Mouse (Mus musculus): ENCODE measurements around the gene Smtnl2. TPM values are rescaled to one million over a fixed set of nuclear protein-coding genes. Genes with fewer than 3 reads are reported as not detected.

Gene Smtnl2
- total and polyA plus RNA-seq, 3 experiments: 12.7 to 14.3 (median 13.1) TPM

GRCm38 (mm10) chr11:72402017-72402416 lies 9.5 kb downstream of the Smtnl2 start:
- Histone ChIP-seq H3K4me1 (ENCODE audit: control insufficient read depth, insufficient read depth, low read length) (peaks cover 14% of the 10 kb centered on the region), H3K36me3 (ENCODE audit: control insufficient read depth, insufficient read depth, low read length) (peaks cover 2% of the 10 kb centered on the region), H3K27ac (no peak overlapping the region), H3K27me3 (ENCODE audit: control insufficient read depth, insufficient read depth, low read length) (no peaks in the 10 kb centered on the region), H3K79me2 (replicated peaks; ENCODE audit: control insufficient read depth, insufficient read depth, low read length) (no peaks in the 10 kb centered on the region; the same call in 1 of the 2 replicates), H3K9ac (ENCODE audit: low read depth, low read length) (no peak overlapping the region), H3K4me3 (no peak overlapping the region)
- intact Hi-C loops (cut with DNase I): no loop called here
- no peak for DNase-seq
- 47% methylated on average over 5 of the region's 5 CpGs for WGBS
- TF ChIP-seq EP300 (IDR thresholded peaks at IDR 0.05; ENCODE audit: insufficient read depth, low read depth, low read length) (no peak), POLR2A (IDR thresholded peaks at IDR 0.05; ENCODE audit: insufficient read depth, low read depth, low read length) (no peak), CTCF (IDR thresholded peaks at IDR 0.05) (no peak)

DNA sequence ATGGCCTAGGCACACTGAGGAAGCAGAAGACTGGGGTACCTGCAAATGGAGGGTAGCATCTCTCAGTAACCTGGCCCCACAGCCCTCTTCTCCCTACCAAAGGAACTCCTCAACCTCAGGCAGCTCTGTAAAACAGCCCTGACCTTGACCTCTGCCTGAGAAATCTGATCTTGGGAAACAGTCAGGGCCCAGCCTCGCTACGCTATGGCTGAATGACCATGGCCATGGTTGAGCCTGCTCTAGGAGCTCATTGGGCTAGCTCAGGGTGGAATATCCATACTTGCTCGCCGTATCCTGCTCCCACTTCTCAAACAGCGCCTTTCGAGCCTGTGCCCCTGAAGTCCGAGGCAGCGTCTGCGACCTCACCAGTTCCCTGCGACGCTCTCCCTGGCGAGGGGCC lies 10.4 kb downstream of the Smtnl2 start:
- intact Hi-C loops (cut with DNase I): no loop called here
- WGBS: 96% methylated on average over 12 of the region's 12 CpGs
- H3K27ac ChIP-seq: no peak overlapping the region
- no peaks in the 10 kb centered on the region; the same call in 1 of the 2 replicates for H3K79me2 ChIP-seq (replicated peaks; ENCODE audit: control insufficient read depth, insufficient read depth, low read length)
- H3K36me3 ChIP-seq (ENCODE audit: control insufficient read depth, insufficient read depth, low read length): peaks cover 4% of the 10 kb centered on the region
- no peaks in the 10 kb centered on the region for H3K27me3 ChIP-seq (ENCODE audit: control insufficient read depth, insufficient read depth, low read length)
- no peak overlapping the region for H3K4me3 ChIP-seq
- DNase-seq: no peak
- no peak for TF ChIP-seq EP300 (IDR thresholded peaks at IDR 0.05; ENCODE audit: insufficient read depth, low read depth, low read length)
- no peak for TF ChIP-seq POLR2A (IDR thresholded peaks at IDR 0.05; ENCODE audit: insufficient read depth, low read depth, low read length)
- no peak for TF ChIP-seq CTCF (IDR thresholded peaks at IDR 0.05)
- peaks cover 22% of the 10 kb centered on the region for H3K4me1 ChIP-seq (ENCODE audit: control insufficient read depth, insufficient read depth, low read length)
- no peak overlapping the region for H3K9ac ChIP-seq (ENCODE audit: low read depth, low read length)

GRCm38 (mm10) chr11:72397811-72398525 lies 13.5 kb downstream of the Smtnl2 start:
- Histone ChIP-seq H3K27ac (peak overlapping the region; percentile 87), H3K4me3 (no peak overlapping the region), H3K36me3 (ENCODE audit: control insufficient read depth, insufficient read depth, low read length) (peaks cover 4% of the 10 kb centered on the region), H3K79me2 (replicated peaks; ENCODE audit: control insufficient read depth, insufficient read depth, low read length) (no peaks in the 10 kb centered on the region; the same call in 1 of the 2 replicates), H3K27me3 (ENCODE audit: control insufficient read depth, insufficient read depth, low read length) (no peaks in the 10 kb centered on the region), H3K9ac (ENCODE audit: low read depth, low read length) (no peak overlapping the region), H3K4me1 (ENCODE audit: control insufficient read depth, insufficient read depth, low read length) (peaks cover 29% of the 10 kb centered on the region)
- intact Hi-C loops (cut with DNase I): loop anchor here (2.0 kb wide), 1 partner anchor 13 kb away; the partner anchor contains the start of gene Smtnl2
- DNase-seq: no peak
- 80% methylated on average over 8 of the region's 8 CpGs for WGBS
- TF ChIP-seq POLR2A (IDR thresholded peaks at IDR 0.05; ENCODE audit: insufficient read depth, low read depth, low read length): no peak
- TF ChIP-seq CTCF (IDR thresholded peaks at IDR 0.05): no peak
- no peak for TF ChIP-seq EP300 (IDR thresholded peaks at IDR 0.05; ENCODE audit: insufficient read depth, low read depth, low read length)

- Histone ChIP-seq H3K36me3 (ENCODE audit: control insufficient read depth, insufficient read depth, low read length) (peaks cover 4% of the 10 kb centered on the region), H3K79me2 (replicated peaks; ENCODE audit: control insufficient read depth, insufficient read depth, low read length) (no peaks in the 10 kb centered on the region), H3K27ac (peak overlapping the region; percentile 87), H3K4me3 (no peak overlapping the region), H3K27me3 (ENCODE audit: control insufficient read depth, insufficient read depth, low read length) (no peaks in the 10 kb centered on the region), H3K4me1 (ENCODE audit: control insufficient read depth, insufficient read depth, low read length) (peaks cover 29% of the 10 kb centered on the region), H3K9ac (ENCODE audit: low read depth, low read length) (peak overlapping the region; percentile 14; the same call in 1 of the 2 replicates)
- peak; percentile 90 for DNase-seq
- intact Hi-C loops (cut with DNase I): loop anchor here (2.0 kb wide), 1 partner anchor 14 kb away; the partner anchor contains the start of gene Smtnl2
- 3% methylated on average over 10 of the region's 10 CpGs for WGBS
- TF ChIP-seq POLR2A (IDR thresholded peaks at IDR 0.05; ENCODE audit: insufficient read depth, low read depth, low read length) (peak; percentile 53; the same call in 1 of the 2 replicates), EP300 (IDR thresholded peaks at IDR 0.05; ENCODE audit: insufficient read depth, low read depth, low read length) (peak; percentile 98), CTCF (IDR thresholded peaks at IDR 0.05) (no peak)
Measured at GRCm38 (mm10) chr11:72397072-72397471, 14.4 kb downstream of the Smtnl2 start.

GRCm38 (mm10) chr11:72396621-72397020 lies 14.9 kb downstream of the Smtnl2 start:
- H3K4me1 ChIP-seq (ENCODE audit: control insufficient read depth, insufficient read depth, low read length): peaks cover 29% of the 10 kb centered on the region
- intact Hi-C loops (cut with DNase I): loop anchor here (2.0 kb wide), 1 partner anchor 14 kb away; the partner anchor contains the start of gene Smtnl2
- H3K27ac ChIP-seq: peak overlapping the region; percentile 87
- H3K36me3 ChIP-seq (ENCODE audit: control insufficient read depth, insufficient read depth, low read length): peaks cover 4% of the 10 kb centered on the region
- H3K27me3 ChIP-seq (ENCODE audit: control insufficient read depth, insufficient read depth, low read length): no peaks in the 10 kb centered on the region
- H3K4me3 ChIP-seq: no peak overlapping the region
- no peaks in the 10 kb centered on the region for H3K79me2 ChIP-seq (replicated peaks; ENCODE audit: control insufficient read depth, insufficient read depth, low read length)
- DNase-seq: peak; percentile 70 to 79
- H3K9ac ChIP-seq (ENCODE audit: low read depth, low read length): no peak overlapping the region
- TF ChIP-seq EP300 (IDR thresholded peaks at IDR 0.05; ENCODE audit: insufficient read depth, low read depth, low read length) (peak; percentile 61; the same call in 1 of the 2 replicates), CTCF (IDR thresholded peaks at IDR 0.05) (no peak)
- 19% methylated on average over 7 of the region's 7 CpGs for WGBS

GRCm38 (mm10) chr11:72395652-72396051 lies 15.9 kb downstream of the Smtnl2 start:
- H3K27ac ChIP-seq: peak overlapping the region; percentile 87

More at GRCm38 (mm10) chr11:72395652-72396051, 15.9 kb downstream of the Smtnl2 start:
- Histone ChIP-seq H3K4me3 (no peak overlapping the region), H3K9ac (ENCODE audit: low read depth, low read length) (no peak overlapping the region), H3K27me3 (ENCODE audit: control insufficient read depth, insufficient read depth, low read length) (no peaks in the 10 kb centered on the region), H3K79me2 (replicated peaks; ENCODE audit: control insufficient read depth, insufficient read depth, low read length) (no peaks in the 10 kb centered on the region), H3K36me3 (ENCODE audit: control insufficient read depth, insufficient read depth, low read length) (peaks cover 4% of the 10 kb centered on the region), H3K4me1 (ENCODE audit: control insufficient read depth, insufficient read depth, low read length) (peaks cover 29% of the 10 kb centered on the region)
- DNase-seq: no peak
- 61% methylated on average over 6 of the region's 6 CpGs for WGBS
- TF ChIP-seq EP300 (IDR thresholded peaks at IDR 0.05; ENCODE audit: insufficient read depth, low read depth, low read length): no peak
- no peak for TF ChIP-seq POLR2A (IDR thresholded peaks at IDR 0.05; ENCODE audit: insufficient read depth, low read depth, low read length)
- TF ChIP-seq CTCF (IDR thresholded peaks at IDR 0.05): no peak
- intact Hi-C loops (cut with DNase I): loop anchor here (2.0 kb wide), 1 partner anchor 15 kb away; the partner anchor contains the start of gene Smtnl2

Data from heart, adult 2 months (tissue).